Mouse (Mus musculus): Measurements from ENCODE around the gene Gpx2. TPM values are rescaled to one million over a fixed set of nuclear protein-coding genes. Genes with fewer than 3 reads are reported as not detected.

Gpx2 gene
- polyA plus RNA-seq, 1 experiment from 2014 or later = 0.22 TPM

Other genes with a start within 250 kb of the Gpx2 start
- gene Sptb, start 85.0 kb downstream of the Gpx2 start, polyA plus RNA-seq (2015; fragmentation: Nextera tagmentation; extraction: Ambion mirVana) = 1.4 and 1.9 TPM in 2 replicates
- gene Churc1, start 30.0 kb downstream of the Gpx2 start, polyA plus RNA-seq (2015; fragmentation: Nextera tagmentation; extraction: Ambion mirVana) = 108 and 129 TPM in 2 replicates
- gene Fntb, start 30.0 kb downstream of the Gpx2 start, polyA plus RNA-seq (2015; fragmentation: Nextera tagmentation; extraction: Ambion mirVana) = 36.6 and 38.0 TPM in 2 replicates
- 27.7 and 34.4 TPM in 2 replicates for gene Rab15, start 27.4 kb upstream of the Gpx2 start, polyA plus RNA-seq (2015; fragmentation: Nextera tagmentation; extraction: Ambion mirVana)
- gene Max, start 166.6 kb upstream of the Gpx2 start, polyA plus RNA-seq (2015; fragmentation: Nextera tagmentation; extraction: Ambion mirVana) = 20.4 and 25.2 TPM in 2 replicates